Mouse (Mus musculus) heart, embryonic 13.5 days (tissue): ENCODE data around the gene Catsper3. TPM values are rescaled to one million over a fixed set of nuclear protein-coding genes. Genes with fewer than 3 reads are reported as not detected.
A peak's percentile ranks its signal among the peaks of the same experiment; 100 is the strongest.

ENCODE experiments used
- ATAC-seq: fragments of 200-750 bp; cut with Nextera tagmentation; 2 replicates; pipeline ENCODE4 v1.8.0; 2017; ENCODE audit warnings: moderate TSS enrichment; ENCODE audit not compliant: insufficient number of reproducible peaks, low FRiP score, low TSS enrichment; ENCODE audit errors: extremely low read depth
- H3K27ac ChIP-seq: fragments of 300-500 bp; sonication (generic); replicated peaks from 2 replicates; pipeline ENCODE4 v1.5.1; 2015; ENCODE audit warnings: moderate library complexity, mild to moderate bottlenecking, inconsistent platforms
- H3K27me3 ChIP-seq: fragments of 300-500 bp; sonication (generic); replicated peaks from 2 replicates; pipeline ENCODE4 v1.6.1; 2015; ENCODE audit warnings: mild to moderate bottlenecking, inconsistent platforms
- H3K36me3 ChIP-seq: fragments of 300-500 bp; sonication (generic); 2 replicates; pipeline ENCODE4 v1.6.1; 2015; ENCODE audit warnings: mild to moderate bottlenecking, inconsistent platforms
- H3K4me1 ChIP-seq: fragments of 300-500 bp; sonication (generic); 2 replicates; pipeline ENCODE4 v1.6.1; 2015; ENCODE audit warnings: inconsistent platforms
- H3K4me2 ChIP-seq: fragments of 300-500 bp; sonication (generic); 2 replicates; pipeline ENCODE4 v1.6.1; 2015; ENCODE audit warnings: inconsistent platforms, mild to moderate bottlenecking, moderate library complexity
- H3K4me3 ChIP-seq: fragments of 300-500 bp; sonication (generic); 2 replicates; pipeline ENCODE4 v1.5.1; 2015; ENCODE audit warnings: moderate library complexity, mild to moderate bottlenecking, inconsistent platforms
- H3K9ac ChIP-seq: fragments of 300-500 bp; sonication (generic); 2 replicates; pipeline ENCODE4 v1.6.1; 2015; ENCODE audit warnings: inconsistent platforms, mild to moderate bottlenecking, moderate library complexity
- H3K9me3 ChIP-seq: fragments of 300-500 bp; sonication (generic); 2 replicates; pipeline ENCODE4 v1.6.1; 2016; ENCODE audit warnings: inconsistent platforms
- WGBS: fragments of 180-500 bp; shearing (Covaris S2); methylation state at CpG from one replicate; pipeline ENCODE4 v1.1.7; 2015; ENCODE audit warnings: mixed read lengths; 5-methylcytosine and 5-hydroxymethylcytosine counted together
- polyA plus RNA-seq: library from polyadenylated mRNA; unstranded; fragments of >200 nt; fragmentation: Nextera tagmentation; extraction: Ambion mirVana; gene quantifications from 2 replicates; pipeline ENCODE4 v1.2.1, GENCODE M21; 2015

Gene Catsper3
- polyA plus RNA-seq, 1 experiment from 2014 or later, result 0.15 TPM

GRCm38 (mm10) chr13:55835548-55836097, 51.3 kb downstream of the Catsper3 start:
- Histone ChIP-seq H3K4me1 (peaks cover 18% of the 10 kb centered on the region), H3K36me3 (no peaks in the 10 kb centered on the region), H3K4me3 (peak overlapping the region; percentile 29), H3K4me2 (peak overlapping the region; percentile 29), H3K27me3 (peaks cover 100% of the 10 kb centered on the region), H3K27ac (no peak overlapping the region), H3K9ac (peak overlapping the region; percentile 44; the same call in 1 of the 2 replicates), H3K9me3 (no peaks in the 10 kb centered on the region)
- under 1% methylated on average over 33 of the region's 33 CpGs for WGBS
- no peak for ATAC-seq

- WGBS, result 2% methylated on average over 36 of the region's 36 CpGs
Observed at GRCm38 (mm10) chr13:55836142-55836625, 51.8 kb downstream of the Catsper3 start, which contains the start of gene Pitx1. Gene Pitx1, minus strand, starts transcription at chr13:55836192.

GRCm38 (mm10) chr13:55836786-55837780, 52.7 kb downstream of the Catsper3 start:
- no peaks in the 10 kb centered on the region for H3K9me3 ChIP-seq
- no peaks in the 10 kb centered on the region for H3K36me3 ChIP-seq
- no peak for ATAC-seq
- peaks cover 9% of the 10 kb centered on the region for H3K4me1 ChIP-seq
- H3K4me2 ChIP-seq, result no peak overlapping the region
- 3% methylated on average over 32 of the region's 32 CpGs for WGBS
- H3K27me3 ChIP-seq, result peaks cover 100% of the 10 kb centered on the region
- no peak overlapping the region for H3K9ac ChIP-seq
- no peak overlapping the region for H3K4me3 ChIP-seq
- H3K27ac ChIP-seq, result no peak overlapping the region

More at GRCm38 (mm10) chr13:55836142-55836625, 51.8 kb downstream of the Catsper3 start, which contains the start of gene Pitx1:
- Histone ChIP-seq H3K9me3 (no peaks in the 10 kb centered on the region), H3K36me3 (no peaks in the 10 kb centered on the region), H3K4me2 (peak within 1 kb of the TSS; percentile 29), H3K27ac (no peak within 1 kb of the TSS), H3K27me3 (peaks cover 100% of the 10 kb centered on the region), H3K4me3 (peak within 1 kb of the TSS; percentile 29), H3K4me1 (peaks cover 13% of the 10 kb centered on the region), H3K9ac (peak within 1 kb of the TSS; percentile 44; the same call in 1 of the 2 replicates)
- no peak for ATAC-seq

GRCm38 (mm10) chr13:55840223-55840622, 55.9 kb downstream of the Catsper3 start:
- WGBS, result 52% methylated on average over 14 of the region's 14 CpGs
- ATAC-seq, result no peak
- H3K27ac ChIP-seq, result no peak overlapping the region
- H3K4me3 ChIP-seq, result no peak overlapping the region
- no peaks in the 10 kb centered on the region for H3K36me3 ChIP-seq
- H3K4me1 ChIP-seq, result peaks cover 9% of the 10 kb centered on the region
- H3K27me3 ChIP-seq, result peaks cover 95% of the 10 kb centered on the region
- H3K9ac ChIP-seq, result no peak overlapping the region
- peaks cover 8% of the 10 kb centered on the region; the same call in 1 of the 2 replicates for H3K9me3 ChIP-seq
- no peak overlapping the region for H3K4me2 ChIP-seq

- WGBS, result 86% methylated on average over 1 of the region's 1 CpGs
- H3K9ac ChIP-seq, result no peak overlapping the region
- peaks cover 88% of the 10 kb centered on the region for H3K27me3 ChIP-seq
- ATAC-seq, result no peak
- no peak overlapping the region for H3K4me3 ChIP-seq
- no peaks in the 10 kb centered on the region for H3K36me3 ChIP-seq
- peaks cover 17% of the 10 kb centered on the region for H3K4me1 ChIP-seq
- H3K4me2 ChIP-seq, result no peak overlapping the region
- no peak overlapping the region for H3K27ac ChIP-seq
- H3K9me3 ChIP-seq, result peaks cover 8% of the 10 kb centered on the region; the same call in 1 of the 2 replicates
Observed at GRCm38 (mm10) chr13:55843700-55844099, 59.3 kb downstream of the Catsper3 start.

- Histone ChIP-seq H3K27ac (no peak overlapping the region), H3K36me3 (no peaks in the 10 kb centered on the region), H3K9ac (0 out of 2 replicates have a peak overlapping the region, but pooled peaks have one; percentile 14), H3K9me3 (peaks cover 8% of the 10 kb centered on the region; the same call in 1 of the 2 replicates), H3K4me3 (peak overlapping the region; percentile 14; the same call in 1 of the 2 replicates), H3K4me1 (peaks cover 17% of the 10 kb centered on the region), H3K4me2 (peak overlapping the region; percentile 54), H3K27me3 (peaks cover 63% of the 10 kb centered on the region)
- ATAC-seq, result no peak
- WGBS, result 32% methylated on average over 10 of the region's 10 CpGs
Observed at GRCm38 (mm10) chr13:55847805-55848204, 63.4 kb downstream of the Catsper3 start.

GRCm38 (mm10) chr13:55848604-55849190, 64.3 kb downstream of the Catsper3 start:
- H3K27ac ChIP-seq, result no peak overlapping the region
- no peak overlapping the region for H3K9ac ChIP-seq
- no peak overlapping the region for H3K4me3 ChIP-seq
- H3K4me1 ChIP-seq, result peaks cover 17% of the 10 kb centered on the region
- no peaks in the 10 kb centered on the region for H3K36me3 ChIP-seq
- H3K4me2 ChIP-seq, result no peak overlapping the region
- ATAC-seq, result no peak
- peaks cover 58% of the 10 kb centered on the region for H3K27me3 ChIP-seq
- WGBS, result 66% methylated on average over 13 of the region's 13 CpGs
- peaks cover 3% of the 10 kb centered on the region; the same call in 1 of the 2 replicates for H3K9me3 ChIP-seq

- Histone ChIP-seq H3K9me3 (no peaks in the 10 kb centered on the region), H3K4me2 (no peak overlapping the region), H3K27ac (no peak overlapping the region), H3K4me1 (peaks cover 17% of the 10 kb centered on the region), H3K27me3 (peaks cover 45% of the 10 kb centered on the region), H3K9ac (no peak overlapping the region), H3K36me3 (no peaks in the 10 kb centered on the region), H3K4me3 (no peak overlapping the region)
- 67% methylated on average over 5 of the region's 5 CpGs for WGBS
- ATAC-seq, result no peak
Observed at GRCm38 (mm10) chr13:55850726-55851125, 66.4 kb downstream of the Catsper3 start.

- no peak for ATAC-seq
- 72% methylated on average over 3 of the region's 3 CpGs for WGBS
- H3K9me3 ChIP-seq, result no peaks in the 10 kb centered on the region
- H3K4me1 ChIP-seq, result peaks cover 10% of the 10 kb centered on the region
- H3K4me3 ChIP-seq, result no peak overlapping the region
- H3K27ac ChIP-seq, result no peak overlapping the region
- H3K4me2 ChIP-seq, result no peak overlapping the region
- H3K9ac ChIP-seq, result no peak overlapping the region
- no peaks in the 10 kb centered on the region for H3K36me3 ChIP-seq
- H3K27me3 ChIP-seq, result peaks cover 41% of the 10 kb centered on the region
Observed at GRCm38 (mm10) chr13:55852205-55852604, 67.8 kb downstream of the Catsper3 start.

GRCm38 (mm10) chr13:55855793-55856192, 71.4 kb downstream of the Catsper3 start:
- Histone ChIP-seq H3K27me3 (peaks cover 49% of the 10 kb centered on the region), H3K27ac (no peak overlapping the region), H3K4me2 (no peak overlapping the region), H3K36me3 (no peaks in the 10 kb centered on the region), H3K9me3 (no peaks in the 10 kb centered on the region), H3K4me3 (no peak overlapping the region), H3K9ac (no peak overlapping the region), H3K4me1 (no peaks in the 10 kb centered on the region)
- WGBS, result 54% methylated on average over 7 of the region's 7 CpGs
- no peak for ATAC-seq

GRCm38 (mm10) chr13:55858463-55858862, 74.1 kb downstream of the Catsper3 start:
- Histone ChIP-seq H3K27me3 (peaks cover 48% of the 10 kb centered on the region), H3K36me3 (no peaks in the 10 kb centered on the region), H3K4me3 (no peak overlapping the region), H3K4me1 (no peaks in the 10 kb centered on the region), H3K9ac (no peak overlapping the region), H3K9me3 (no peaks in the 10 kb centered on the region), H3K4me2 (no peak overlapping the region), H3K27ac (no peak overlapping the region)
- 69% methylated on average over 5 of the region's 5 CpGs for WGBS
- no peak for ATAC-seq
